Mouse (Mus musculus) fat pad, adult 2 months (tissue): ENCODE results near the gene Zfp791.
"Not testable (repeated sequence)": the region's sequence is repeated elsewhere in the genome, so short reads cannot be mapped to it uniquely, and the experiment has no call there.

ENCODE experiments used
- DNase-seq: peaks from one replicate; pipeline ENCODE4 v3.0.0-alpha.2; 2011; ENCODE audit warnings: low read depth, low spot score; ENCODE audit errors: extremely low read depth

Zfp791 gene

GRCm38 (mm10) chr8:85083108-85083813 is 39.6 kb downstream of the Zfp791 start, which contains the start of gene Man2b1:
TSS of gene Man2b1 (plus strand) at chr8:85083270.
- no peak for DNase-seq

GRCm38 (mm10) chr8:85082169-85082568 is 40.7 kb downstream of the Zfp791 start:
- DNase-seq = not testable (repeated sequence)

GRCm38 (mm10) chr8:85081216-85081555 is 41.7 kb downstream of the Zfp791 start, which contains the start of gene Wdr83:
TSS of gene Wdr83 (minus strand) at chr8:85081306.
- DNase-seq = no peak

- DNase-seq = no peak
Observed at GRCm38 (mm10) chr8:85080532-85081215, 42.2 kb downstream of the Zfp791 start, which contains the start of gene Wdr83os. TSS of gene Wdr83os (plus strand) at chr8:85080740.

- DNase-seq = no peak
Observed at GRCm38 (mm10) chr8:85080214-85080531, 42.7 kb downstream of the Zfp791 start.

- no peak for DNase-seq
Observed at GRCm38 (mm10) chr8:85076993-85077392, 45.9 kb downstream of the Zfp791 start.

GRCm38 (mm10) chr8:85076001-85076400 is 46.9 kb downstream of the Zfp791 start:
- no peak for DNase-seq

- no peak for DNase-seq
Observed at GRCm38 (mm10) chr8:85074617-85075016, 48.3 kb downstream of the Zfp791 start.

- DNase-seq = no peak
Observed at GRCm38 (mm10) chr8:85074167-85074566, 48.7 kb downstream of the Zfp791 start.

- no peak for DNase-seq
Observed at GRCm38 (mm10) chr8:85073041-85073612, 49.8 kb downstream of the Zfp791 start.

- DNase-seq = no peak
Observed at GRCm38 (mm10) chr8:85072364-85072929, 50.4 kb downstream of the Zfp791 start.

- DNase-seq = no peak
Observed at GRCm38 (mm10) chr8:85071514-85072281, 51.2 kb downstream of the Zfp791 start, which contains the start of gene Dhps. TSS of gene Dhps (plus strand) at chr8:85071757.

- DNase-seq = no peak
Observed at GRCm38 (mm10) chr8:85071041-85071440, 51.9 kb downstream of the Zfp791 start.

- no peak for DNase-seq
Observed at GRCm38 (mm10) chr8:85067982-85068381, 54.9 kb downstream of the Zfp791 start, which contains the start of gene Gm5741. TSS of gene Gm5741 (minus strand) at chr8:85067982.

- peak; percentile 69 for DNase-seq
Observed at GRCm38 (mm10) chr8:85067155-85067554, 55.7 kb downstream of the Zfp791 start.

GRCm38 (mm10) chr8:85065213-85065612 is 57.7 kb downstream of the Zfp791 start:
- no peak for DNase-seq

- DNase-seq = no peak
Observed at GRCm38 (mm10) chr8:85062603-85063002, 60.3 kb downstream of the Zfp791 start.

GRCm38 (mm10) chr8:85059879-85060616 is 62.8 kb downstream of the Zfp791 start, which contains the start of gene Fbxw9:
TSS of gene Fbxw9 (plus strand) at chr8:85060055.
- DNase-seq = no peak
